Mouse (Mus musculus) hindbrain, embryonic 11.5 days (tissue): Measurements from ENCODE around the gene Defb23. TPM values are rescaled to one million over a fixed set of nuclear protein-coding genes. Genes with fewer than 3 reads are reported as not detected.

Experiments used
- ATAC-seq: fragments of 200-750 bp; cut with Nextera tagmentation; 2 replicates; pipeline ENCODE4 v1.8.0; 2017; ENCODE audit warnings: mild to moderate bottlenecking, moderate TSS enrichment, moderate library complexity; ENCODE audit not compliant: low FRiP score
- DNase-seq: peaks from one replicate; pipeline ENCODE4 v3.0.0-alpha.2; 2015; ENCODE audit warnings: low spot score
- H3K27ac ChIP-seq: fragments of 300-500 bp; sonication (generic); 2 replicates; pipeline ENCODE4 v1.5.1; 2014; ENCODE audit warnings: mild to moderate bottlenecking, low read depth, low read length
- H3K27me3 ChIP-seq: fragments of 300-500 bp; sonication (generic); 2 replicates; pipeline ENCODE4 v1.6.1; 2014; ENCODE audit warnings: mild to moderate bottlenecking, low read length, moderate library complexity, mixed read lengths; ENCODE audit not compliant: control insufficient read depth, insufficient read depth
- H3K36me3 ChIP-seq: fragments of 300-500 bp; sonication (generic); 2 replicates; pipeline ENCODE4 v1.6.1; 2014; ENCODE audit warnings: mild to moderate bottlenecking, low read length, moderate library complexity, mixed read lengths; ENCODE audit not compliant: control insufficient read depth, insufficient read depth
- H3K4me1 ChIP-seq: fragments of 300-500 bp; sonication (generic); replicated peaks from 2 replicates; pipeline ENCODE4 v1.6.1; 2014; ENCODE audit warnings: low read length, mixed read lengths; ENCODE audit not compliant: control insufficient read depth, insufficient read depth
- H3K4me2 ChIP-seq: fragments of 300-500 bp; sonication (generic); replicated peaks from 2 replicates; pipeline ENCODE4 v1.6.1; 2014; ENCODE audit warnings: mild to moderate bottlenecking, low read depth, low read length
- H3K4me3 ChIP-seq: fragments of 300-500 bp; sonication (generic); 2 replicates; pipeline ENCODE4 v1.5.1; 2014; ENCODE audit warnings: low read depth, low read length
- H3K9ac ChIP-seq: fragments of 300-500 bp; sonication (generic); 2 replicates; pipeline ENCODE4 v1.6.1; 2014; ENCODE audit warnings: low read depth, low read length
- H3K9me3 ChIP-seq: fragments of 300-500 bp; sonication (generic); 2 replicates; pipeline ENCODE4 v1.6.1; 2016; ENCODE audit warnings: low read length; ENCODE audit not compliant: control insufficient read depth
- WGBS: fragments of 180-500 bp; shearing (Covaris S2); extraction: QIAGEN DNeasy Blood & Tissue Kit; methylation state at CpG from one replicate; pipeline ENCODE4 v1.1.7; 2014; 5-methylcytosine and 5-hydroxymethylcytosine counted together
- polyA plus RNA-seq: library from polyadenylated mRNA; unstranded; fragments of >200 nt; fragmentation: Nextera tagmentation; extraction: Ambion mirVana; gene quantifications from 2 replicates; pipeline ENCODE4 v1.2.1, GENCODE M21; 2014

Gene Defb23
- polyA plus RNA-seq, 1 experiment from 2014 or later, result not detected

DNA sequence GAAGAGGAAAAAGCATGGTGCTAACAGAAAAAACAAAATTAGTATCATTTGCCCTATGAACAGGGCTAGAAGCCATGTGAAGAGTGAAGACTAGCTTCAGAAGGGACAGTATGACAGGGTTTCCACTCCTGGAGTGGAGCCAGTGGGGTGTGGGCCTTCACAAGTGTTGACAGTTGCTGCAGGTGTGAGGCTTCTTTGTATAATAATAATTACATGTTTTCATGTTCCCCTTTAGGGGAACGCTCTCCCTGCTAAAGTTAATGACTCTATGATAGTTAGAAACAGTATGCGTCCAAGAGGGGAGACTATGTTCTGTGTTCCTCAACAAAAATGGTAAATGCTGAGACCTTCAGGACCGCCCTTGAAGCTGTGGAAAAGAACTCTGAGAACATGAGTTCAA, 48.6 kb downstream of the Defb23 start:
- H3K4me2 ChIP-seq, result no peak overlapping the region
- H3K4me3 ChIP-seq, result no peak overlapping the region
- DNase-seq, result no peak
- no peak for ATAC-seq
- H3K27ac ChIP-seq, result peak overlapping the region; percentile 95; the same call in 1 of the 2 replicates
- no peaks in the 10 kb centered on the region for H3K36me3 ChIP-seq
- H3K9ac ChIP-seq, result no peak overlapping the region
- peaks cover 7% of the 10 kb centered on the region for H3K4me1 ChIP-seq
- WGBS, result 93% methylated on average over 3 of the region's 3 CpGs
- no peaks in the 10 kb centered on the region for H3K27me3 ChIP-seq
- no peaks in the 10 kb centered on the region for H3K9me3 ChIP-seq

DNA sequence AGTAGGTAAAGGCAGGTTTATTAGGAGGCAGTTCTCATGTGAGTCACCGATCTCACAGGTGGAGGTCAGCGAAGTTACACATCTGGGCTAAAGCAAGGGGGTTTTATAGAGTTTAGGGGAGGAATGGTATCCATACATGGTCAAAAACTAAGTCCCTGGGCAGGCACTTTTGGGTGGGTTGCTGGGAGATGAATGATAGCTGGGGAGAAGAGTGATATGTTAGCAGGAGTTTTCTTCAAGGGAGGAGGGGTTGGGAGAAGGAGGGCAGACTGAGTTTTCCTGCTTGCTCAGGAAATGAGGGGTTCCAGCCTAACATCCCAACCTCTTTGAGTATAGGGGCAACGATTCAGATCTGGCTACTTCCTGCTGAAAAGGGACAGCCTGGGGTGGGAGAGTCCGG, 49.1 kb downstream of the Defb23 start, which contains the start of gene 6820408C15Rik:
Gene 6820408C15Rik (plus strand): TSS at position 301 of the 400 bp plus-strand sequence.
- WGBS, result 30% methylated on average over 4 of the region's 4 CpGs
- Histone ChIP-seq H3K4me2 (peak within 1 kb of the TSS; percentile 91), H3K9me3 (no peaks in the 10 kb centered on the region), H3K9ac (peak within 1 kb of the TSS; percentile 99), H3K27ac (peak within 1 kb of the TSS; percentile 95), H3K4me1 (peaks cover 12% of the 10 kb centered on the region), H3K27me3 (no peaks in the 10 kb centered on the region), H3K36me3 (no peaks in the 10 kb centered on the region), H3K4me3 (peak within 1 kb of the TSS; percentile 92)
- ATAC-seq (no peak), DNase-seq (peak; percentile 34)

GRCm38 (mm10) chr2:152414591-152415165, 49.7 kb downstream of the Defb23 start, which contains the start of gene Zcchc3:
TSS of gene Zcchc3 (minus strand) at chr2:152415027.
- ATAC-seq, result peak; percentile 70
- Histone ChIP-seq H3K4me2 (peak within 1 kb of the TSS; percentile 91), H3K27me3 (no peaks in the 10 kb centered on the region), H3K27ac (peak within 1 kb of the TSS; percentile 95), H3K36me3 (no peaks in the 10 kb centered on the region), H3K9ac (peak within 1 kb of the TSS; percentile 99), H3K4me3 (peak within 1 kb of the TSS; percentile 92), H3K4me1 (peaks cover 13% of the 10 kb centered on the region), H3K9me3 (no peaks in the 10 kb centered on the region)
- WGBS, result under 1% methylated on average over 54 of the region's 65 CpGs
- DNase-seq, result peak; percentile 92

GRCm38 (mm10) chr2:152413765-152414584, 50.4 kb downstream of the Defb23 start:
- DNase-seq (peak; percentile 72), ATAC-seq (peak; percentile 30; the same call in 1 of the 2 replicates)
- no peaks in the 10 kb centered on the region for H3K27me3 ChIP-seq
- peak overlapping the region; percentile 92 for H3K4me3 ChIP-seq
- no peaks in the 10 kb centered on the region for H3K9me3 ChIP-seq
- H3K36me3 ChIP-seq, result no peaks in the 10 kb centered on the region
- WGBS, result under 1% methylated on average over 86 of the region's 86 CpGs
- peak overlapping the region; percentile 91 for H3K4me2 ChIP-seq
- peak overlapping the region; percentile 99 for H3K9ac ChIP-seq
- peak overlapping the region; percentile 95 for H3K27ac ChIP-seq
- H3K4me1 ChIP-seq, result peaks cover 13% of the 10 kb centered on the region

- ATAC-seq, result no peak
- Histone ChIP-seq H3K36me3 (no peaks in the 10 kb centered on the region), H3K4me1 (peaks cover 13% of the 10 kb centered on the region), H3K4me2 (peak overlapping the region; percentile 91), H3K9me3 (no peaks in the 10 kb centered on the region), H3K27me3 (no peaks in the 10 kb centered on the region), H3K4me3 (peak overlapping the region; percentile 92), H3K27ac (peak overlapping the region; percentile 95), H3K9ac (peak overlapping the region; percentile 99)
- DNase-seq, result peak; percentile 45
- WGBS, result 1% methylated on average over 21 of the region's 21 CpGs
Measured at GRCm38 (mm10) chr2:152413158-152413764, 51.2 kb downstream of the Defb23 start.

DNA sequence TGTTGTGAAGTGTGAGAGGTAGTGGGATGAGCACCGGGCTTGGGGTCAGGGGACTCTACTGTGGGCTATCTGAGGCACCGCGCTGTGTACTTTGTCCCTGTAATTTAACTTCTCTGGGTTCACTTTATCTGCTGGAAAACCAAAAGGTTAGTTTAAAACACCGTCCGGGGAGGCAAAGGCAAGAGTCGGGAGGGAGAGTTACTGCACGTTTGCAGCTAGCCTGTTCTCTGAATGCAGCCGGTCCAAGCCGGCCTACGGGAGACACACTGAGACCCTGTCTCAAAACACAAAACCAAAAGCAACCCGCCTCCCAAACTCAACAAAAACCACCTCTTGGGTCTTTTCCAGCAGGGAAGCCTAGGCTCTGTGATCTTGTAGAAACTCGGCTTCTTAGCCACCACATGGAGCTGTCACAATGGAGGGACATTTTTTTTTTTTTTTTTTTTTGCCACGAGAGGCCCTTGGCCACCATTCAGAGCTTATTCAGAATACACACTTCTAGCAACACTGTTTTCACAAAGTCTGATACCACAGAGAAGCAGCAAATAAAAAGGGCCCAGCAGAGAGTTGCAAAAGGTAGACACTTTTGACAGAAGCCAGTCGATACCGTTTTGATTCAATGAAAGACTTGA, 51.8 kb downstream of the Defb23 start:
- Histone ChIP-seq H3K4me1 (peaks cover 13% of the 10 kb centered on the region), H3K27me3 (no peaks in the 10 kb centered on the region), H3K27ac (peak overlapping the region; percentile 65; the same call in 1 of the 2 replicates), H3K4me2 (peak overlapping the region; percentile 91), H3K9ac (peak overlapping the region; percentile 99), H3K36me3 (no peaks in the 10 kb centered on the region), H3K9me3 (no peaks in the 10 kb centered on the region), H3K4me3 (peak overlapping the region; percentile 92)
- ATAC-seq (no peak), DNase-seq (peak; percentile 51)
- 3% methylated on average over 15 of the region's 15 CpGs for WGBS

- Histone ChIP-seq H3K36me3 (no peaks in the 10 kb centered on the region), H3K9ac (peak overlapping the region; percentile 49), H3K4me2 (peak overlapping the region; percentile 91), H3K4me1 (peaks cover 14% of the 10 kb centered on the region), H3K27ac (peak overlapping the region; percentile 95), H3K4me3 (peak overlapping the region; percentile 25), H3K27me3 (no peaks in the 10 kb centered on the region), H3K9me3 (no peaks in the 10 kb centered on the region)
- 3% methylated on average over 7 of the region's 7 CpGs for WGBS
- DNase-seq (no peak), ATAC-seq (0 out of 2 replicates have a peak, but pooled peaks have one; percentile 3)
Measured at GRCm38 (mm10) chr2:152411471-152411870, 52.9 kb downstream of the Defb23 start.

DNA sequence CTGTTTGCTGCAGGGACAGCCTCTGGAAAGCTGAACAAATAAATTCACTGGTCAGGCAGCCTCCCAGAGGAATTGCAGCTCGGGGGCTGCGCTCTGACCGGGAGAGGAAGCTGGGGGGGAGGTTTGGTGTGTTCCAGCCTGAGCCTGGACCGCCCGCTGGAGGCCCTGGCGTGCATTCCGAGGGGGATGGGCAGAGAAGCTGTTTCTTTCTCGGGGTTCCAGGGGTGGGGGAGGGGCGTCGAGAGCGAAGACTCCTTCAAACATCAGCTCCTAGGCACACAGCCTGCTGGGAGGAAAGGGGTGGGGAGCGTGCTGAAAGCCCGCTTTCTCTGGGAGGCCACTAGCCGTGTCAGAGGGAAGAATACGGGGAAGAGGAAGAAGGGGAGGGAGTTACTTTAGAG, 53.4 kb downstream of the Defb23 start:
- H3K4me2 ChIP-seq, result peak overlapping the region; percentile 91
- peak overlapping the region; percentile 95 for H3K27ac ChIP-seq
- H3K4me3 ChIP-seq, result peak overlapping the region; percentile 25
- H3K36me3 ChIP-seq, result no peaks in the 10 kb centered on the region
- no peaks in the 10 kb centered on the region for H3K27me3 ChIP-seq
- peaks cover 16% of the 10 kb centered on the region for H3K4me1 ChIP-seq
- under 1% methylated on average over 15 of the region's 15 CpGs for WGBS
- ATAC-seq (peak; percentile 78), DNase-seq (peak; percentile 93)
- H3K9ac ChIP-seq, result peak overlapping the region; percentile 49
- H3K9me3 ChIP-seq, result no peaks in the 10 kb centered on the region
